Mouse (Mus musculus) kidney, embryonic 15.5 days (tissue): ENCODE measurements at regions not wholly inside any gene's neighbourhood (a gene's known extent, or its start where the extent isn't known, plus 50 kb on each side); places are given as distances from the start of the nearest gene placed in this dataset.
A peak's percentile ranks its signal among the peaks of the same experiment; 100 is the strongest.

Experiments
- ATAC-seq: fragments of 200-750 bp; cut with Nextera tagmentation; replicated peaks from 2 replicates; pipeline ENCODE4 v1.8.0; 2017; ENCODE audit warnings: moderate TSS enrichment; ENCODE audit not compliant: low FRiP score
- H3K27ac ChIP-seq: fragments of 300-500 bp; sonication (generic); 2 replicates; pipeline ENCODE4 v1.5.1; 2015; ENCODE audit warnings: mild to moderate bottlenecking, inconsistent platforms
- H3K27me3 ChIP-seq: fragments of 300-500 bp; sonication (generic); 2 replicates; pipeline ENCODE4 v1.6.1; 2015; ENCODE audit warnings: inconsistent platforms
- H3K36me3 ChIP-seq: fragments of 300-500 bp; sonication (generic); 2 replicates; pipeline ENCODE4 v1.6.1; 2015; ENCODE audit warnings: inconsistent platforms
- H3K4me1 ChIP-seq: fragments of 300-500 bp; sonication (generic); 2 replicates; pipeline ENCODE4 v1.6.1; 2015; ENCODE audit warnings: inconsistent platforms
- H3K4me2 ChIP-seq: fragments of 300-500 bp; sonication (generic); 2 replicates; pipeline ENCODE4 v1.6.1; 2015; ENCODE audit warnings: moderate library complexity, mild to moderate bottlenecking, inconsistent platforms
- H3K4me3 ChIP-seq: fragments of 300-500 bp; sonication (generic); replicated peaks from 2 replicates; pipeline ENCODE4 v1.5.1; 2015; ENCODE audit warnings: mild to moderate bottlenecking, inconsistent platforms
- H3K9ac ChIP-seq: fragments of 300-500 bp; sonication (generic); 2 replicates; pipeline ENCODE4 v1.6.1; 2015; ENCODE audit warnings: mild to moderate bottlenecking, inconsistent platforms
- H3K9me3 ChIP-seq: fragments of 300-500 bp; sonication (generic); replicated peaks from 2 replicates; pipeline ENCODE4 v1.6.1; 2016; ENCODE audit warnings: inconsistent platforms
- WGBS: fragments of 180-500 bp; shearing (Covaris S2); methylation state at CpG from one replicate; pipeline ENCODE4 v1.1.7; 2015; ENCODE audit warnings: mixed read lengths; 5-methylcytosine and 5-hydroxymethylcytosine counted together

DNA sequence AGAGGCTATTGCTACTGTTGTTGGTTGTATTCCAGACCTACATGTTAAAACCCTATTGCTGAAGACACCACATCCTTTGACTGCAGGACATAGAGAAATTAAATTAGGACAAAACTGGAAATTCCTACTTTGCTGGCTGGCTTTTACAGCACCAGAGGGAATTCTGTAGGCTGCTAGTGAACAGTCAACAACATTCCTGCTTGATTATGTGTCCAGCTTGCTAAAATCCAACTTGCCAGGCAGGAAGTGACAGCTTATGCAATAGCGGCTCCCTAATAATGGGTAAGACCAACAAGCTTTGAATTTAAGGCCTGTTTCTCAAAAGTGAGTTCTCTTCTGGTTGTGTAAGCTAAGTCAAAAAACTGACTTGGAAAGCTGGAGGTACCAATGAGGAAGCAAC, 437.2 kb upstream of the Klf6 start:
- no peaks in the 10 kb centered on the region for H3K27me3 ChIP-seq
- WGBS: 50% methylated on average over 1 of the region's 1 CpGs
- ATAC-seq: no peak
- no peak overlapping the region for H3K4me3 ChIP-seq
- no peak overlapping the region for H3K27ac ChIP-seq
- H3K4me2 ChIP-seq: no peak overlapping the region
- H3K36me3 ChIP-seq: no peaks in the 10 kb centered on the region
- no peaks in the 10 kb centered on the region for H3K9me3 ChIP-seq
- peaks cover 3% of the 10 kb centered on the region; the same call in 1 of the 2 replicates for H3K4me1 ChIP-seq
- no peak overlapping the region for H3K9ac ChIP-seq

DNA sequence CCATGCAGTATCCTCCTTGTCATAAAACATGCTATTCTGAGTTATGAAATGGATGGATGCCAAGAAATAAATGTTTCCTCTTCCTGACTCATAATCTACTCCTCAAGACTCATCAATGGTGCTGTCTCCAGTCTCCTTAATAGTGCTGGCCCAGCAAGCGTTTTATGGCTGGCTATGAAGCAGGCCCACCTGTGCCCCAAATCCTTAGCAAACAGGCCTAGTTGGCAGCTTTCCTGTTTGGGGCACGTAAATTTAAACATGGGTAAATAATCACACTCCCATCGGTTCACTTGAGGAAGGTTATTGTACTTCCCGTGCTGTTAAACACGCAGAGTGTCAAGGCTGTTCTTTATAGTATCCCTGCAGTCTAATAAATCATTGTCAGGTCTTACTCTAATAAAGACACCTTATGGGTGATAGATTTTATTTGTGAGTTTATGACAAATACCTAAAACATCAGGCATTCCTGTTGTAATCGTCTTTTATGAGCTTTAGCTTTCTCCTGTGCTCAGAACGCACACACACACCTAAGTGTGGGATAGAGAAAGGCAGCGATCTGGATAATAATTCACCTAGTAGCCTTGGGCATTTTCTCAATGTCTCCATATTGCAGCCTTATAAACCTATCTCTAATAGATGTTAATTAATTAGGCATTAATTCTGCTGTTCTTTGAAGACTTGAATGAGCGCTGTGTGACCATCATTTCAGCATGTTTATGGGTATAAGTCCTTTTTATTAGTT, 435.6 kb upstream of the Klf6 start:
- Histone ChIP-seq H3K36me3 (no peaks in the 10 kb centered on the region), H3K4me2 (no peak overlapping the region), H3K9ac (no peak overlapping the region), H3K27ac (no peak overlapping the region), H3K9me3 (no peaks in the 10 kb centered on the region), H3K27me3 (no peaks in the 10 kb centered on the region), H3K4me3 (no peak overlapping the region), H3K4me1 (peaks cover 3% of the 10 kb centered on the region; the same call in 1 of the 2 replicates)
- ATAC-seq: peak; percentile 62; the same call in 1 of the 2 replicates
- WGBS: 40% methylated on average over 9 of the region's 9 CpGs

DNA sequence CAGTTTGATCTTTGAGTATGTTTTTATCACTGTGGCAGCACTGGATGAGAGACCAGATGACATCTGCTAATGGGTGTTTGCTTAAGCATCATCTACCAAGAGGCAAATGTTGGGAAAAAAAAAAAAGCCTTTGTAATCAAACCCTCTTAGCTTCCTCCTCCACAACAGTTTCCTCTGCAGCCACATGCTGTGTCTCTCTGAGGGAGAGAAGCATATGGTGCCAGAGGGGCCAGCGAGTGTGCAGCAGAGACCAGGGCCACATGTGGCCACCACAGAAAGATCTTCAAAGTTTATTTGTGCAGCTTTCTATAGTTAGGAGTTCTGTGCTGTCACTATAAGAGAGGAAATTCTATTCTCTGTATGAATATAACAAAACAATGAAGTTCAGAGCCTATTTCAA, 427.6 kb upstream of the Klf6 start:
- H3K27me3 ChIP-seq: no peaks in the 10 kb centered on the region
- 0 out of 2 replicates have a peak, but pooled peaks have one; percentile 49 for ATAC-seq
- no peaks in the 10 kb centered on the region for H3K9me3 ChIP-seq
- H3K36me3 ChIP-seq: no peaks in the 10 kb centered on the region
- H3K4me1 ChIP-seq: no peaks in the 10 kb centered on the region
- no peak overlapping the region for H3K4me2 ChIP-seq
- 10% methylated on average over 1 of the region's 1 CpGs for WGBS
- H3K9ac ChIP-seq: no peak overlapping the region
- no peak overlapping the region for H3K4me3 ChIP-seq
- H3K27ac ChIP-seq: no peak overlapping the region

DNA sequence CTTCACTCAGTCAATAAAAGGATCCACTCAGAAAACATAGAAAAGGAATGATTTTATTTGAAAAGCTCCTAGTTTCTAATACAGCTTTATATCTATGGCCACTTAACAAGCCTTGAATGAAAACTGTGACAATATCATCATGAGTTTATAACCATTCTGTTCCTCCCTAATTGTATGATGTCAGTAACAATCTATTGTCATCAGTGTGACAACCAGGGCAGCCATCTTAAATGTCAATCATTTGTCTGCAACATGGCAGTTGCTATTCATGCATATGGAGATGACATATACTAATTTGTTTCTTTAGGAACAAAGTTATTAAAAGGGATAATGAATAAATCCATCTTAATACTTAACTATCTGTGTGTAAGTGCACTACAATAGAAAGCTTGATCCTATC, 426.2 kb upstream of the Klf6 start:
- no peaks in the 10 kb centered on the region for H3K9me3 ChIP-seq
- no peaks in the 10 kb centered on the region for H3K4me1 ChIP-seq
- H3K27ac ChIP-seq: no peak overlapping the region
- no peak overlapping the region for H3K4me2 ChIP-seq
- no peaks in the 10 kb centered on the region for H3K36me3 ChIP-seq
- no peak overlapping the region for H3K9ac ChIP-seq
- no peaks in the 10 kb centered on the region for H3K27me3 ChIP-seq
- ATAC-seq: no peak
- H3K4me3 ChIP-seq: no peak overlapping the region

DNA sequence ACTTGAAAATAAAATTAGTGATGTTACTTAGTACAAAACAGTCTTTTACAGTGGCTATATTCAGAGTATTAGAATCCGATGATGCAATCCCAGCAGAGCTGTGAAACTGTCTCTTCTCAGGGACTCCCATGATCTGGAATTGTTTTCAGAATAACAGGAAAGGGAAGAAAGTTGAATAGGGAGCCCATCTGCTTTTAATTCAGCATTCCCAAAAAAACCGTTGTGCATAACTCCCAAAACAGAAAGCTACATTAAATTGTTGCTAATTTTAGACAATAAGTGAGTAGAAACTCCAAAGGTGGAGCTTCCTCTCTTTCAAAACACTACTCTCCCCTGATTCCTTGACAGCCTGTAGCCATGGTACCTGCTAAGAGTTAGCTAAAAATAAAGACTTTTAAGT, 425.1 kb upstream of the Klf6 start:
- Histone ChIP-seq H3K4me3 (no peak overlapping the region), H3K4me2 (no peak overlapping the region), H3K36me3 (no peaks in the 10 kb centered on the region), H3K9ac (no peak overlapping the region), H3K27ac (no peak overlapping the region), H3K27me3 (no peaks in the 10 kb centered on the region), H3K4me1 (no peaks in the 10 kb centered on the region), H3K9me3 (no peaks in the 10 kb centered on the region)
- no peak for ATAC-seq
- 66% methylated on average over 2 of the region's 2 CpGs for WGBS

DNA sequence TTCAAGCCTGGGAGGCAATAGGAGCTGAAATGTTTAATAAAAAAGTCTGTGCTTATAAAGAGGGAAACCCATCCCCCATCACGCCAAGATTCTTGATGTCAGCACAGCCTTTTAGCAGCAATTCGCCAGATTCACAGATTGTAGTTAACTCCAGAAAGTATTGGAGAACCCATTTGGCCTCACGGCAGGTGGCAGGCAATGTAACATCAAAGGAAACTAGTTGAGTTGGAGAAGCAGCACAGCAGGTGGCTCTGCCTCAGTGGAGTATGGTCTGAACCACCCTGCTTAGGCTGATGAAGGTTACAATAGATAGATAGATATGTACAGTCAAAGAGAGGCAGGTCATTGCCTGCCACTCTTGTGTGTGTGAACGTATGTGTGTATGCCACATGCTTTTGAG, 420.8 kb upstream of the Klf6 start:
- Histone ChIP-seq H3K4me1 (no peaks in the 10 kb centered on the region), H3K27me3 (no peaks in the 10 kb centered on the region), H3K9ac (no peak overlapping the region), H3K9me3 (no peaks in the 10 kb centered on the region), H3K4me3 (no peak overlapping the region), H3K36me3 (no peaks in the 10 kb centered on the region), H3K27ac (no peak overlapping the region), H3K4me2 (no peak overlapping the region)
- 70% methylated on average over 4 of the region's 4 CpGs for WGBS
- no peak for ATAC-seq

DNA sequence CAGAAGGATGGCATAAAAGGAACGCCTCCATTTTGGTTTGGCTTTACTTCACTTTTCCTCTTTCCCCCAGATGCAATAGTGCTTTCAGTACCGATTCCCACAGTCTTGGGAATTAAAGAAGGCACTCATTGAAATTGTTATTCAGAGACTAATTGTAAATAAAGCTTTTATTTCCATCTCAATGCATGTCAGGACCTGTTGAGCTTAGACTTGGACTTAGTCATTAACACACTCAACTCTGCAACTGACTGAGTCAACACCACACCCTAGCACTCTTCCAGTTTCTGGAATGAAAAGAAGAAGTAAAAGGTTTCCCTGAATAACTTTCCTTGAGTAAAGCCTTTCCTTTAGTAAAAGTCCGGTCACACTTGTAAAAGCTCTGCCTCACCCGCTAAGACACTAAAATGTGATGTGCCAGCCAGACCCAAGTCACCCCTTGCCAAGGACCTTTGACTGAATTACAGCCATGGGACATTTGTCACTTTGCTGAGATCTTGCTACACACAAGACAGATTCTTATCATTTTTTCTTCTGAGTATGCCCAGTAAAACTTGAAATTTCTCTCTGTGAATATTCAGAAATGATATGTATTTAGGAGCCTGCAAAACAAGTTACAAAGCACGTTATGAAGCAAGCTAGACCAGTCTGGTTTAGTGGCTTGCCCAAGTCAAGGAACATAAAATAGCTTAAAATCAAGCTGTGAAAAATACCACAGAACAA, 416.4 kb upstream of the Klf6 start:
- no peak for ATAC-seq
- Histone ChIP-seq H3K27me3 (no peaks in the 10 kb centered on the region), H3K27ac (no peak overlapping the region), H3K4me3 (no peak overlapping the region), H3K4me2 (no peak overlapping the region), H3K36me3 (no peaks in the 10 kb centered on the region), H3K9ac (no peak overlapping the region), H3K9me3 (no peaks in the 10 kb centered on the region), H3K4me1 (no peaks in the 10 kb centered on the region)
- WGBS: 84% methylated on average over 5 of the region's 5 CpGs

DNA sequence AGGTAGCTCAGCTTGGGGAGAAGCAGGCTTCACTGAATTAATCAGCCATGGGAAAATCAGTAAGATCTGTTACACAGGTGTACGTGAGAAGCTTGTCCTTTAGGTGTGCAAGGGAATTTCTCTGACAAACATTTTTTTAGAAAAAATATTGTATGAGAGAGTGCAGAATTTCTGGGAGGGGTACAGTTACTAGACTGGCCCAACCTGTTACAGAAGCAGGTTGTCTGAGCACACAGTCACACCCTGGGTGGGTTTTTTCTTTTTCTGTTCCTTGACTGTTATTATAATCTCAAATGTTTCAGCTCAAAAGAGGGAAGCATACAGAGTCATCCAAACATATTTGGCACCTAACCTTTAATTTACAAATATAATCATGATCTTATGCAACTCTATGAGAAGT, 412.7 kb upstream of the Klf6 start:
- no peak overlapping the region for H3K4me2 ChIP-seq
- no peak for ATAC-seq
- H3K9ac ChIP-seq: no peak overlapping the region
- no peaks in the 10 kb centered on the region for H3K36me3 ChIP-seq
- no peaks in the 10 kb centered on the region for H3K9me3 ChIP-seq
- no peak overlapping the region for H3K27ac ChIP-seq
- no peak overlapping the region for H3K4me3 ChIP-seq
- H3K27me3 ChIP-seq: no peaks in the 10 kb centered on the region
- H3K4me1 ChIP-seq: no peaks in the 10 kb centered on the region
- WGBS: 71% methylated on average over 1 of the region's 1 CpGs

DNA sequence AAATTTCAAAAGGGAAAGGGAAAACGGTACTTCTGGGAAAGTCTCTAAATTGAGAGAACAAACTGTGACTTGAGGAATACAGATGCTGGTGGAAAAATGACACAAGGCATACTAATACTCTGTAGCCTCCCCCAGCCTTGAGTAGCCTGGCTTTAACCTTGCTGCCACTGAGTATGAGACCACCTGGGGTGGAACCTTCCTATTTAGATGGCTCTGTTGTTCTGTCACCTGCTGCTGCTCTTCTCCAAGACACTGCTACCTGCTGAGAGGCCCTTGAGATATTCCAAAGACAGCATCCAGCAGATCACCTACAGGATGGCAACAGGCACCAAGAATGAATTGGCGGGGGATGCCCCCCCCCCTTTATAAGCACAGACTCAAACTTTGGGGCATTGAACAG, 380.5 kb upstream of the Klf6 start:
- 94% methylated on average over 2 of the region's 2 CpGs for WGBS
- no peaks in the 10 kb centered on the region for H3K4me1 ChIP-seq
- H3K27me3 ChIP-seq: no peaks in the 10 kb centered on the region
- H3K9ac ChIP-seq: no peak overlapping the region
- no peak for ATAC-seq
- no peaks in the 10 kb centered on the region for H3K36me3 ChIP-seq
- no peaks in the 10 kb centered on the region for H3K9me3 ChIP-seq
- no peak overlapping the region for H3K4me3 ChIP-seq
- no peak overlapping the region for H3K27ac ChIP-seq
- H3K4me2 ChIP-seq: no peak overlapping the region

DNA sequence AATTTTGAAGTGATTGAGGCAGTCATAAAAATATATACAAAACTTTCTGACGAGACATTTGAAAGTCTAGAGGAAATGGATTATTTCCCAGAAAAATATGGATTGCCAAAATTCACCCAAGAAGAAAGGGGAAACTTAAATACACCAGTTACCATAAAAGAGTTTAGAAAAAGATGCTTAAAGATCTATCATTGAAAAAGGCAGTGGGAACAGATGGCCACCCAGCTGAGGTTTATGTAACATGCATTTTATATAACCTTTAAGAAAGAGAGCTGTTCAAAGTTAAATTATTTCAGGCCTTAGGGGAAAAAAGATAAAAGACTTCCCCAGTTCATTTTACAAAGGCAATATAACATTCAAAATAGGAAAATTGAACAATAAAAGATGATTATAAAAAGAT, 369.0 kb upstream of the Klf6 start:
- Histone ChIP-seq H3K4me1 (no peaks in the 10 kb centered on the region), H3K9ac (no peak overlapping the region), H3K4me3 (no peak overlapping the region), H3K27ac (no peak overlapping the region), H3K27me3 (no peaks in the 10 kb centered on the region), H3K36me3 (no peaks in the 10 kb centered on the region), H3K4me2 (no peak overlapping the region), H3K9me3 (no peaks in the 10 kb centered on the region)
- ATAC-seq: no peak
- 79% methylated on average over 1 of the region's 1 CpGs for WGBS

DNA sequence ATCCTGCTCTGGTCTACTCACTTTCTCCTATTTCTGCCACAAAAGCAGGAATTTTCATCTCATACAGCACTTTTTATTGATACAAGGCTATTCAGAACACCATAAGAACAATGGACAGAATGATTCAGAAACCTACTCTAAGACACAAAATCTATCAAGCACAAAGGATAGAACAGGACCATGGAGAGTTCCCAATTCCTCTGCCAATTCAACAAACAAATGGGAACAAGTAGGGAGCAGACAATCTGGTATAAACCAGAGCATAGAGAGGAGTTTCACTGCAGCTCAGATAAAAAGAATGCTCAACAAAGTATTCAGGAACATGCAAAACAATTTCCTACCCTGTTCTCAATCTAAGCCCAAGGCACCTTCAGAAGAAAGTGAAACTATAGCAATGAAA, 363.7 kb upstream of the Klf6 start:
- Histone ChIP-seq H3K9ac (no peak overlapping the region), H3K27me3 (no peaks in the 10 kb centered on the region), H3K27ac (no peak overlapping the region), H3K9me3 (no peaks in the 10 kb centered on the region), H3K4me1 (no peaks in the 10 kb centered on the region), H3K4me3 (no peak overlapping the region), H3K4me2 (no peak overlapping the region), H3K36me3 (no peaks in the 10 kb centered on the region)
- ATAC-seq: no peak

DNA sequence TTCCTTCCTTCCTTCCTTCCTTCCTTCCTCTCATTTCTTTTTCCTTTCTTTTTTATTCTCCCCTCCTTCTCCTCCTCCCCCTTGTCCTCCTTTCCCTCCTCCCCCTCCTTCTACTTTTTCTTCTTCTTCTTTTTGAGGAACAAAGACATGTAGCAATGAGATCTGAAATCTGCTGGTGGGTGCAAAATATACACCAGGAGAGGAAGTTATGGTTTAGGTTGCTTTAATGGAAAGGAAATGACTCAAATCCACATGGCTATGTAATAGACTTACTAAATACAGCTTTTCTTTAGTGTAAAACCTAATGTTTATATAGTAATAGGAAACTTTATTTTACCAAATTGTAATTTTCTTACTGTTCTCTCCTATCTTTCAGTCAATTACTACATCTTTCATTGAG, 349.5 kb upstream of the Klf6 start:
- Histone ChIP-seq H3K9ac (no peak overlapping the region), H3K27ac (no peak overlapping the region), H3K4me1 (no peaks in the 10 kb centered on the region), H3K27me3 (no peaks in the 10 kb centered on the region), H3K4me3 (no peak overlapping the region), H3K36me3 (no peaks in the 10 kb centered on the region), H3K9me3 (no peaks in the 10 kb centered on the region), H3K4me2 (no peak overlapping the region)
- ATAC-seq: no peak

DNA sequence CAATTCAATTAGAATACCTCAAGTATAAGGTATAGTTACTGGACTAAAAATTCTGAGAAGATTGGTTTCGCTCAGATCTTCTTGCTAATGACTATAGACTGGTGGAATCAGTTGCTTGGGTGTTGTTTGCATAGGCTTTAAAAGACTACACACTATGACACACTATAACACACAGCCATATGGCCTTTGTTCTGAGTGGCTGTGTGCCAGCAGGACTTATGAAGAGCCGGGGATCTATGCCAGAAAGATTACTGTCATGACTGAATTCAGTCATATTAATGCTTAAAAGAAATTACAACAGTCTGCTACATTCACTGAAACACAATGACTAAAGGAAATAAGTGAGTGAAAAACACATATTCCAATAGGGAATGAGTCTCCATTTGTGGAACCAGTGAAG, 345.7 kb upstream of the Klf6 start:
- no peak for ATAC-seq
- Histone ChIP-seq H3K4me2 (no peak overlapping the region), H3K36me3 (no peaks in the 10 kb centered on the region), H3K4me1 (no peaks in the 10 kb centered on the region), H3K27me3 (no peaks in the 10 kb centered on the region), H3K27ac (no peak overlapping the region), H3K9me3 (no peaks in the 10 kb centered on the region), H3K9ac (no peak overlapping the region), H3K4me3 (no peak overlapping the region)
- 74% methylated on average over 2 of the region's 2 CpGs for WGBS
